Mouse (Mus musculus) E14TG2a.4 (cell line): Measurements from ENCODE around the gene Mapk8ip1.

ENCODE experiments used
- CTCF ChIP-seq: conservative IDR thresholded peaks from 2 replicates; pipeline ENCODE4 v1.5.1; 2014; ENCODE audit warnings: low read length
- POU5F1 ChIP-seq: IDR thresholded peaks from 2 replicates; pipeline ENCODE4 v1.6.1; 2014; ENCODE audit warnings: low read length, borderline replicate concordance

DNA sequence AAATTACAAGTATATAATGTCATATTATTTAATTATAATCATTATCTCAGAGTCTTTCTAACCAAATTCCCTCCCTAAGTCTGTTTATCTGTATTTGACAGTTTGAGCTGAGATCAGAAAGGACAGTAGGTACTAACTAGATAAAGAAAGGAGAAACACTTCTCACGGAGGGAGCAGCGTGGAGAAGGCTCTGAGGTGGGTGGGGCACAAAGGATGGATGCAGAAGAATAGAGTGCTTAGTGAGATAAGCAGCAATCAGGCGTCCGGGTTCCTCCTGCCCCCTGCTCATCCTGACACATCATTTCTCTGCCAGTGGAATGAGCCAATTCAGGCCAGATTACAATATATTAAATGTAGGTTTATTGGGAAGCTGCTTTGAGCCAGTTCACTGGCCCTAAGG lies 43.3 kb upstream of the Mapk8ip1 start:
- no peak for TF ChIP-seq CTCF
- TF ChIP-seq POU5F1, result no peak
